Mouse (Mus musculus) adrenal gland, postnatal 36 days (tissue): ENCODE data around the gene Prl3d2. TPM values are rescaled to one million over a fixed set of nuclear protein-coding genes. Genes with fewer than 3 reads are reported as not detected.
"Not testable (repeated sequence)": the region's sequence is repeated elsewhere in the genome, so short reads cannot be mapped to it uniquely, and the experiment has no call there.

ENCODE experiments used
- DNase-seq, 2 experiments: peaks; one replicate each; pipeline ENCODE4 v3.0.0; 2021; ENCODE audit warnings: mixed read lengths in 1 of 2
- long read RNA-seq, 2 experiments: library from polyadenylated mRNA; stranded (forward); transcript quantifications; one replicate each; pipeline ENCODE4 v2.0.0; 2021; ENCODE audit warnings: borderline sequencing depth in 2 of 2
- total RNA-seq, 2 experiments: library from RNA; stranded (reverse); gene quantifications; 2 replicates each; pipeline ENCODE4 v1.2.3; 2021

Prl3d2 gene
- not detected for total RNA-seq
- long read RNA-seq, experiment 1: 0 reads
- long read RNA-seq, experiment 2: 0 reads

GRCm38 (mm10) chr13:27121398-27121797 is at the start of gene Prl3d2:
TSS of gene Prl3d2 (plus strand) at chr13:27121698.
- DNase-seq: not testable (repeated sequence)

DNA sequence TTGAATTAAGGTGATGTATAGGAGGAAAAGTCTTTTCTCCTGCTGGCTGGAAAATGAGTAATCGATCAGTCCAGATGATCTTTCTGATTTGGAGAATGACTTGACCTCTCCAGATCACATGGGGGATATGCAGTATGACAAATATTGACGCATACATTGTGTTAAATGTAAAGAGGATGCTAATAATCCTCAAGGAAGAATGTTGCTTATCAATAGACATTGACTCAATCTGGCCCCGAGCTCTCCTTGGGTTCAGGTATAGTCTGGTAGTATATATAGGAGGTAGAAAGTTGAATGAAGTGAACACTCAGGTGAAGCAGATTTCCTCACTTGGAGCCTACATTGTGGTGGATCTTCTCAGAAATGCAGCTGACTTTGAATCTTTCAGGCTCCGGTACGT is 27.6 kb upstream of the Prl3d2 start, which contains the start of gene Prl3d1:
Gene Prl3d1 (plus strand): TSS at position 301 of the 400 bp plus-strand sequence.
- DNase-seq: not testable (repeated sequence)

- DNase-seq: no peak
These were observed 26.8 kb downstream of the Prl3d2 start for GRCm38 (mm10) chr13:27148264-27148663.

- not testable (repeated sequence) for DNase-seq
These were observed 35.0 kb downstream of the Prl3d2 start, which contains the start of gene Prl3d3 for GRCm38 (mm10) chr13:27156490-27156889. TSS of gene Prl3d3 (plus strand) at chr13:27156790.

Other genes starting within 250 kb of the Prl3d2 start
- not detected for gene Prl, start 64.1 kb upstream of the Prl3d2 start, total RNA-seq
- gene Prl3d1, start 27.5 kb upstream of the Prl3d2 start, total RNA-seq: not detected
- not detected for gene Prl3d3, start 35.1 kb downstream of the Prl3d2 start, total RNA-seq
- gene Prl3c1, start 75.0 kb downstream of the Prl3d2 start, total RNA-seq: not detected
- gene Prl3b1, start 120.1 kb downstream of the Prl3d2 start, total RNA-seq: not detected
- not detected for gene Prl3a1, start 137.7 kb downstream of the Prl3d2 start, total RNA-seq
- not detected for gene Prl6a1, start 190.9 kb downstream of the Prl3d2 start, total RNA-seq
- 1 to 10 TPM; 1.6 to 5.2 TPM for gene Prl8a2, start 224.0 kb downstream of the Prl3d2 start, total RNA-seq